In genomic region chr17:10589604-10590003, GRCm38 (mm10) we compare ENCODE assay signal across 32 mouse cellular contexts.
DNase-seq lines count a peak whose midpoint lies in the region; ATAC-seq and TF ChIP-seq lines count a peak whose summit lies in the region.
"Had no signal": no experiment of that assay in that cellular context is flagged by ENCODE, and none has a peak within 500 bp of the region (broad histone marks: within the 10 kb centered on the region; RNA-seq: fewer than 3 reads in every experiment).

No protein-coding gene starts in this region.

- no peak for TF ChIP-seq EP300 in lung, postnatal 0 days (IDR thresholded peaks at IDR 0.05)

- TF ChIP-seq CTCF in lung, postnatal 0 days (IDR thresholded peaks at IDR 0.05) = no peak

- no peak overlapping the region for H3K4me2 ChIP-seq in lung, postnatal 0 days (replicated peaks; ENCODE audit: low read depth, low read length)
- H3K4me2 ChIP-seq in forebrain, embryonic 16.5 days (ENCODE audit: low read length) = no peak overlapping the region
- H3K4me2 ChIP-seq: embryonic facial prominence, embryonic 12.5 days; heart, embryonic 15.5 days; hindbrain, embryonic 12.5 days; intestine, embryonic 15.5 days; liver, embryonic 12.5 days; neural tube, embryonic 12.5 days had no signal

- H3K36me3 ChIP-seq in lung, postnatal 0 days (ENCODE audit: insufficient read depth, low read length) = no peaks in the 10 kb centered on the region
- no peaks in the 10 kb centered on the region for H3K36me3 ChIP-seq in forebrain, embryonic 16.5 days (ENCODE audit: control insufficient read depth, insufficient read depth)
- H3K36me3 ChIP-seq: embryonic facial prominence, embryonic 12.5 days; heart, embryonic 10.5 days; heart, embryonic 15.5 days; hindbrain, embryonic 12.5 days; intestine, embryonic 15.5 days; liver, embryonic 12.5 days; midbrain, embryonic 10.5 days; neural tube, embryonic 12.5 days had no signal

- H3K4me3 ChIP-seq in lung, postnatal 0 days (ENCODE audit: low read depth, low read length) = no peak overlapping the region
- H3K4me3 ChIP-seq in forebrain, embryonic 16.5 days (replicated peaks; ENCODE audit: low read length) = no peak overlapping the region
- H3K4me3 ChIP-seq: embryonic facial prominence, embryonic 12.5 days; heart, embryonic 10.5 days; heart, embryonic 15.5 days; hindbrain, embryonic 12.5 days; intestine, embryonic 15.5 days; liver, embryonic 12.5 days; midbrain, embryonic 10.5 days; myocyte; neural tube, embryonic 12.5 days had no signal

- no peaks in the 10 kb centered on the region for H3K27me3 ChIP-seq in lung, postnatal 0 days (replicated peaks; ENCODE audit: insufficient read depth, low read length)
- no peaks in the 10 kb centered on the region for H3K27me3 ChIP-seq in forebrain, embryonic 16.5 days (replicated peaks; ENCODE audit: control insufficient read depth, insufficient read depth, low read length)
- H3K27me3 ChIP-seq: embryonic facial prominence, embryonic 12.5 days; heart, embryonic 15.5 days; hindbrain, embryonic 12.5 days; intestine, embryonic 15.5 days; liver, embryonic 12.5 days; neural tube, embryonic 12.5 days had no signal

- no peak for ATAC-seq in lung, postnatal 0 days
- ATAC-seq in forebrain, embryonic 16.5 days = peak; percentile 77
- ATAC-seq: activated CD4-positive, CD25-positive, alpha-beta regulatory T cell, adult 4 months; CD4-positive, CD25-positive, alpha-beta regulatory T cell, adult 4 months; hindbrain, postnatal 0 days; intestine, embryonic 15.5 days; liver, embryonic 12.5 days; liver, postnatal 0 days; midbrain, embryonic 16.5 days had no signal

- 56% methylated on average over 7 of the region's 7 CpGs for WGBS in lung, postnatal 0 days
- WGBS in forebrain, embryonic 16.5 days = 39% methylated on average over 7 of the region's 7 CpGs

- no peak overlapping the region for H3K27ac ChIP-seq in lung, postnatal 0 days (ENCODE audit: low read length)
- no peak overlapping the region for H3K27ac ChIP-seq in forebrain, embryonic 16.5 days (ENCODE audit: low read length)
- H3K27ac ChIP-seq: embryonic facial prominence, embryonic 12.5 days; heart, embryonic 10.5 days; heart, embryonic 15.5 days; hindbrain, embryonic 12.5 days; hindbrain, postnatal 0 days; intestine, embryonic 15.5 days; liver, embryonic 12.5 days; midbrain, embryonic 10.5 days; neural tube, embryonic 12.5 days had no signal

- H3K4me1 ChIP-seq in lung, postnatal 0 days (ENCODE audit: insufficient read depth, low read depth, low read length) = no peaks in the 10 kb centered on the region
- peaks cover 3% of the 10 kb centered on the region; the same call in 1 of the 2 replicates for H3K4me1 ChIP-seq in forebrain, embryonic 16.5 days (replicated peaks; ENCODE audit: control insufficient read depth, insufficient read depth, low read length)
- H3K4me1 ChIP-seq: embryonic facial prominence, embryonic 12.5 days; heart, embryonic 15.5 days; hindbrain, embryonic 12.5 days; intestine, embryonic 15.5 days; liver, embryonic 12.5 days; midbrain, embryonic 10.5 days; neural tube, embryonic 12.5 days had no signal

- DNase-seq in heart, adult 11 months = peak; percentile 19
- DNase-seq in heart, postnatal 14 days = no peak
- peak; percentile 8 for DNase-seq in lung, postnatal 0 days (ENCODE audit: low spot score)
- no peak for DNase-seq in lung, postnatal 36 days
- DNase-seq in layer of hippocampus, postnatal 14 days (ENCODE audit: low spot score in 2 of 2) = no peak
- no peak for DNase-seq in heart, adult 18-20 months
- DNase-seq: adrenal gland, adult 2 months; adrenal gland, postnatal 36 days; cerebellum, adult 9-10 months; cerebellum, postnatal 36 days; heart, postnatal 36 days; kidney, adult 8-10 months; kidney, postnatal 4 days; layer of hippocampus, postnatal 36 days; left cerebral cortex, postnatal 4 days; liver, postnatal 0 days; lung, postnatal 10 days; thymus, postnatal 4 days had no signal

- intact Hi-C loops in heart, postnatal 14 days (cut with DNase I) = no loop called here

- H3K9ac ChIP-seq in lung, postnatal 0 days (replicated peaks; ENCODE audit: low read depth) = no peak overlapping the region
- no peak overlapping the region for H3K9ac ChIP-seq in forebrain, embryonic 16.5 days (replicated peaks; ENCODE audit: low read depth, low read length)
- H3K9ac ChIP-seq: embryonic facial prominence, embryonic 12.5 days; heart, embryonic 15.5 days; hindbrain, embryonic 12.5 days; intestine, embryonic 15.5 days; liver, embryonic 12.5 days; liver, postnatal 0 days; neural tube, embryonic 12.5 days had no signal

- H3K9me3 ChIP-seq in lung, postnatal 0 days (ENCODE audit: low read length) = no peaks in the 10 kb centered on the region
- H3K9me3 ChIP-seq in forebrain, embryonic 16.5 days (ENCODE audit: control insufficient read depth, low read length) = no peaks in the 10 kb centered on the region
- H3K9me3 ChIP-seq: embryonic facial prominence, embryonic 12.5 days; heart, embryonic 10.5 days; heart, embryonic 15.5 days; hindbrain, embryonic 12.5 days; intestine, embryonic 15.5 days; liver, embryonic 12.5 days; midbrain, embryonic 10.5 days; neural tube, embryonic 12.5 days had no signal

Comparison
In these comparisons a context has a peak if more than half of its experiments do, and no peak if none do; other contexts are left out.
1. DNase-seq: peak in heart, adult 11 months (single experiment) and lung, postnatal 0 days (single experiment); none in heart, postnatal 14 days (0 of 2), lung, postnatal 36 days (single experiment), layer of hippocampus, postnatal 14 days (0 of 2) and heart, adult 18-20 months (0 of 2).